Mouse (Mus musculus): ENCODE data around the gene Smug1. TPM values are rescaled to one million over a fixed set of nuclear protein-coding genes. Genes with fewer than 3 reads are reported as not detected.

The Smug1 gene
- polyA plus RNA-seq, 1 experiment from 2014 or later: 12.8 TPM

- no peak overlapping the region for H3K9ac ChIP-seq (ENCODE audit: low read depth, low read length)
- peak; percentile 82 for DNase-seq (ENCODE audit: low spot score)
- no peaks in the 10 kb centered on the region for H3K36me3 ChIP-seq (ENCODE audit: control insufficient read depth, insufficient read depth, low read length)
- peak overlapping the region; percentile 46 for H3K4me3 ChIP-seq (ENCODE audit: low read depth, low read length)
- H3K4me2 ChIP-seq: peak overlapping the region; percentile 57
- H3K27ac ChIP-seq (ENCODE audit: low read depth, low read length): no peak overlapping the region
- H3K27me3 ChIP-seq (replicated peaks; ENCODE audit: control insufficient read depth, insufficient read depth, low read length): peaks cover 45% of the 10 kb centered on the region
- peaks cover 23% of the 10 kb centered on the region for H3K4me1 ChIP-seq (replicated peaks; ENCODE audit: control insufficient read depth, insufficient read depth, low read length)
- H3K9me3 ChIP-seq (ENCODE audit: control insufficient read depth, low read length): no peaks in the 10 kb centered on the region
- 2% methylated on average over 42 of the region's 48 CpGs for WGBS
- peak; percentile 36 for ATAC-seq (replicated peaks; ENCODE audit: low FRiP score)
Observed at GRCm38 (mm10) chr15:103182166-103182790, 15.4 kb upstream of the Smug1 start.

- peaks cover 29% of the 10 kb centered on the region for H3K4me1 ChIP-seq (replicated peaks; ENCODE audit: control insufficient read depth, insufficient read depth, low read length)
- no peak overlapping the region for H3K27ac ChIP-seq (ENCODE audit: low read depth, low read length)
- H3K9me3 ChIP-seq (ENCODE audit: control insufficient read depth, low read length): no peaks in the 10 kb centered on the region
- no peak overlapping the region for H3K4me3 ChIP-seq (ENCODE audit: low read depth, low read length)
- no peaks in the 10 kb centered on the region for H3K36me3 ChIP-seq (ENCODE audit: control insufficient read depth, insufficient read depth, low read length)
- ATAC-seq (replicated peaks; ENCODE audit: low FRiP score) (no peak), DNase-seq (ENCODE audit: low spot score) (no peak)
- H3K4me2 ChIP-seq: no peak overlapping the region
- peaks cover 63% of the 10 kb centered on the region for H3K27me3 ChIP-seq (replicated peaks; ENCODE audit: control insufficient read depth, insufficient read depth, low read length)
- H3K9ac ChIP-seq (ENCODE audit: low read depth, low read length): no peak overlapping the region
Observed at GRCm38 (mm10) chr15:103180406-103180805, 13.5 kb upstream of the Smug1 start.

- Histone ChIP-seq H3K4me2 (no peak overlapping the region), H3K27ac (ENCODE audit: low read depth, low read length) (no peak overlapping the region), H3K27me3 (replicated peaks; ENCODE audit: control insufficient read depth, insufficient read depth, low read length) (peaks cover 77% of the 10 kb centered on the region), H3K9me3 (ENCODE audit: control insufficient read depth, low read length) (no peaks in the 10 kb centered on the region), H3K36me3 (ENCODE audit: control insufficient read depth, insufficient read depth, low read length) (no peaks in the 10 kb centered on the region), H3K4me1 (replicated peaks; ENCODE audit: control insufficient read depth, insufficient read depth, low read length) (peaks cover 26% of the 10 kb centered on the region), H3K4me3 (ENCODE audit: low read depth, low read length) (no peak overlapping the region), H3K9ac (ENCODE audit: low read depth, low read length) (no peak overlapping the region)
- WGBS: 68% methylated on average over 1 of the region's 1 CpGs
- no peak for DNase-seq (ENCODE audit: low spot score)
- no peak for ATAC-seq (replicated peaks; ENCODE audit: low FRiP score)
Observed at GRCm38 (mm10) chr15:103178767-103179166, 11.9 kb upstream of the Smug1 start.

GRCm38 (mm10) chr15:103178137-103178536, 11.2 kb upstream of the Smug1 start:
- Histone ChIP-seq H3K4me1 (replicated peaks; ENCODE audit: control insufficient read depth, insufficient read depth, low read length) (peaks cover 21% of the 10 kb centered on the region), H3K4me2 (peak overlapping the region; percentile 37), H3K4me3 (ENCODE audit: low read depth, low read length) (no peak overlapping the region), H3K9ac (ENCODE audit: low read depth, low read length) (no peak overlapping the region), H3K9me3 (ENCODE audit: control insufficient read depth, low read length) (no peaks in the 10 kb centered on the region), H3K27me3 (replicated peaks; ENCODE audit: control insufficient read depth, insufficient read depth, low read length) (peaks cover 81% of the 10 kb centered on the region), H3K27ac (ENCODE audit: low read depth, low read length) (no peak overlapping the region), H3K36me3 (ENCODE audit: control insufficient read depth, insufficient read depth, low read length) (no peaks in the 10 kb centered on the region)
- ATAC-seq (replicated peaks; ENCODE audit: low FRiP score) (no peak), DNase-seq (ENCODE audit: low spot score) (no peak)
- WGBS: 5% methylated on average over 12 of the region's 12 CpGs

- 5% methylated on average over 12 of the region's 12 CpGs for WGBS
- no peaks in the 10 kb centered on the region for H3K36me3 ChIP-seq (ENCODE audit: control insufficient read depth, insufficient read depth, low read length)
- H3K4me2 ChIP-seq: peak overlapping the region; percentile 37
- DNase-seq (ENCODE audit: low spot score) (no peak), ATAC-seq (replicated peaks; ENCODE audit: low FRiP score) (no peak; the same call in 1 of the 2 replicates)
- no peak overlapping the region for H3K27ac ChIP-seq (ENCODE audit: low read depth, low read length)
- H3K27me3 ChIP-seq (replicated peaks; ENCODE audit: control insufficient read depth, insufficient read depth, low read length): peaks cover 84% of the 10 kb centered on the region
- no peak overlapping the region for H3K9ac ChIP-seq (ENCODE audit: low read depth, low read length)
- H3K4me3 ChIP-seq (ENCODE audit: low read depth, low read length): no peak overlapping the region
- H3K4me1 ChIP-seq (replicated peaks; ENCODE audit: control insufficient read depth, insufficient read depth, low read length): peaks cover 16% of the 10 kb centered on the region
- no peaks in the 10 kb centered on the region for H3K9me3 ChIP-seq (ENCODE audit: control insufficient read depth, low read length)
Observed at GRCm38 (mm10) chr15:103177611-103178041, 10.7 kb upstream of the Smug1 start.

- ATAC-seq (replicated peaks; ENCODE audit: low FRiP score) (peak; percentile 57), DNase-seq (ENCODE audit: low spot score) (peak; percentile 86)
- peaks cover 12% of the 10 kb centered on the region for H3K4me1 ChIP-seq (replicated peaks; ENCODE audit: control insufficient read depth, insufficient read depth, low read length)
- no peak overlapping the region for H3K27ac ChIP-seq (ENCODE audit: low read depth, low read length)
- peaks cover 90% of the 10 kb centered on the region for H3K27me3 ChIP-seq (replicated peaks; ENCODE audit: control insufficient read depth, insufficient read depth, low read length)
- no peak overlapping the region for H3K4me3 ChIP-seq (ENCODE audit: low read depth, low read length)
- 2% methylated on average over 18 of the region's 18 CpGs for WGBS
- no peak overlapping the region for H3K9ac ChIP-seq (ENCODE audit: low read depth, low read length)
- H3K9me3 ChIP-seq (ENCODE audit: control insufficient read depth, low read length): no peaks in the 10 kb centered on the region
- H3K36me3 ChIP-seq (ENCODE audit: control insufficient read depth, insufficient read depth, low read length): no peaks in the 10 kb centered on the region
- peak overlapping the region; percentile 37 for H3K4me2 ChIP-seq
Observed at GRCm38 (mm10) chr15:103176874-103177421, 10.1 kb upstream of the Smug1 start.

- H3K9me3 ChIP-seq (ENCODE audit: control insufficient read depth, low read length): no peaks in the 10 kb centered on the region
- DNase-seq (ENCODE audit: low spot score): no peak
- H3K4me1 ChIP-seq (replicated peaks; ENCODE audit: control insufficient read depth, insufficient read depth, low read length): peaks cover 30% of the 10 kb centered on the region
- no peaks in the 10 kb centered on the region for H3K36me3 ChIP-seq (ENCODE audit: control insufficient read depth, insufficient read depth, low read length)
- H3K27ac ChIP-seq (ENCODE audit: low read depth, low read length): no peak overlapping the region
- no peak for ATAC-seq (replicated peaks; ENCODE audit: low FRiP score)
- peaks cover 97% of the 10 kb centered on the region for H3K27me3 ChIP-seq (replicated peaks; ENCODE audit: control insufficient read depth, insufficient read depth, low read length)
- H3K4me3 ChIP-seq (ENCODE audit: low read depth, low read length): no peak overlapping the region
- 77% methylated on average over 5 of the region's 5 CpGs for WGBS
- no peak overlapping the region for H3K9ac ChIP-seq (ENCODE audit: low read depth, low read length)
- no peak overlapping the region for H3K4me2 ChIP-seq
Observed at GRCm38 (mm10) chr15:103173251-103173650, 6.4 kb upstream of the Smug1 start.

- Histone ChIP-seq H3K27me3 (replicated peaks; ENCODE audit: control insufficient read depth, insufficient read depth, low read length) (peaks cover 98% of the 10 kb centered on the region), H3K27ac (ENCODE audit: low read depth, low read length) (no peak overlapping the region), H3K9ac (ENCODE audit: low read depth, low read length) (no peak overlapping the region), H3K9me3 (ENCODE audit: control insufficient read depth, low read length) (no peaks in the 10 kb centered on the region), H3K4me2 (no peak overlapping the region), H3K36me3 (ENCODE audit: control insufficient read depth, insufficient read depth, low read length) (no peaks in the 10 kb centered on the region), H3K4me3 (ENCODE audit: low read depth, low read length) (no peak overlapping the region), H3K4me1 (replicated peaks; ENCODE audit: control insufficient read depth, insufficient read depth, low read length) (peaks cover 26% of the 10 kb centered on the region)
- peak; percentile 61 for DNase-seq (ENCODE audit: low spot score)
- ATAC-seq (replicated peaks; ENCODE audit: low FRiP score): no peak; the same call in 1 of the 2 replicates
- 6% methylated on average over 10 of the region's 10 CpGs for WGBS
Observed at GRCm38 (mm10) chr15:103172537-103172936, 5.6 kb upstream of the Smug1 start.

GRCm38 (mm10) chr15:103171276-103171675, 4.4 kb upstream of the Smug1 start:
- Histone ChIP-seq H3K9ac (ENCODE audit: low read depth, low read length) (no peak overlapping the region), H3K27ac (ENCODE audit: low read depth, low read length) (no peak overlapping the region), H3K4me3 (ENCODE audit: low read depth, low read length) (no peak overlapping the region), H3K9me3 (ENCODE audit: control insufficient read depth, low read length) (no peaks in the 10 kb centered on the region), H3K4me2 (no peak overlapping the region), H3K4me1 (replicated peaks; ENCODE audit: control insufficient read depth, insufficient read depth, low read length) (peaks cover 18% of the 10 kb centered on the region), H3K36me3 (ENCODE audit: control insufficient read depth, insufficient read depth, low read length) (no peaks in the 10 kb centered on the region), H3K27me3 (replicated peaks; ENCODE audit: control insufficient read depth, insufficient read depth, low read length) (peaks cover 98% of the 10 kb centered on the region)
- DNase-seq (ENCODE audit: low spot score): no peak
- no peak for ATAC-seq (replicated peaks; ENCODE audit: low FRiP score)
- WGBS: 15% methylated on average over 8 of the region's 8 CpGs
